Mouse (Mus musculus): ENCODE data around the gene Isca1. TPM values are rescaled to one million over a fixed set of nuclear protein-coding genes. Genes with fewer than 3 reads are reported as not detected.

Gene Isca1
- total RNA-seq (2014; rRNA removed): 90.5 and 94.0 TPM in 2 replicates
- polyA plus RNA-seq (2015; fragmentation: Nextera tagmentation; extraction: Ambion mirVana): 156 and 159 TPM in 2 replicates

- no peaks in the 10 kb centered on the region for H3K9me3 ChIP-seq (ENCODE audit: low read length)
- H3K27ac ChIP-seq (ENCODE audit: low read depth, low read length): peak within 1 kb of the TSS; percentile 97
- ATAC-seq (ENCODE audit: low FRiP score) (peak; percentile 98), DNase-seq (ENCODE audit: low spot score) (peak; percentile 99)
- TF ChIP-seq CTCF (IDR thresholded peaks at IDR 0.05): no peak
- peak within 1 kb of the TSS; percentile 86 for H3K9ac ChIP-seq (replicated peaks; ENCODE audit: low read length, poor library complexity, severe bottlenecking)
- peaks cover 3% of the 10 kb centered on the region; the same call in 1 of the 2 replicates for H3K4me1 ChIP-seq (ENCODE audit: insufficient read depth, low read length)
- under 1% methylated on average over 72 of the region's 91 CpGs for WGBS
- no peaks in the 10 kb centered on the region for H3K27me3 ChIP-seq (ENCODE audit: insufficient read depth, low read length)
- peaks cover 14% of the 10 kb centered on the region; the same call in 1 of the 2 replicates for H3K36me3 ChIP-seq (ENCODE audit: insufficient read depth, low read length)
- H3K4me3 ChIP-seq (ENCODE audit: low read depth, low read length): peak within 1 kb of the TSS; percentile 87
- H3K4me2 ChIP-seq (ENCODE audit: low read depth, low read length, poor library complexity, severe bottlenecking): peak within 1 kb of the TSS; percentile 68
Observed at GRCm38 (mm10) chr13:59769296-59770163, at the start of gene Isca1. TSS of gene Isca1 (minus strand) at chr13:59769810.

GRCm38 (mm10) chr13:59817352-59817751 lies 47.7 kb upstream of the Isca1 start:
- DNase-seq (ENCODE audit: low spot score) (no peak), ATAC-seq (ENCODE audit: low FRiP score) (no peak)
- Histone ChIP-seq H3K36me3 (ENCODE audit: insufficient read depth, low read length) (peaks cover 32% of the 10 kb centered on the region), H3K4me1 (ENCODE audit: insufficient read depth, low read length) (peaks cover 11% of the 10 kb centered on the region), H3K27ac (ENCODE audit: low read depth, low read length) (no peak overlapping the region), H3K4me2 (ENCODE audit: low read depth, low read length, poor library complexity, severe bottlenecking) (no peak overlapping the region), H3K4me3 (ENCODE audit: low read depth, low read length) (no peak overlapping the region), H3K27me3 (ENCODE audit: insufficient read depth, low read length) (no peaks in the 10 kb centered on the region), H3K9ac (replicated peaks; ENCODE audit: low read length, poor library complexity, severe bottlenecking) (no peak overlapping the region), H3K9me3 (ENCODE audit: low read length) (no peaks in the 10 kb centered on the region)
- TF ChIP-seq CTCF (IDR thresholded peaks at IDR 0.05): no peak
- WGBS: 94% methylated on average over 4 of the region's 4 CpGs

- no peak for TF ChIP-seq CTCF (IDR thresholded peaks at IDR 0.05)
- DNase-seq (ENCODE audit: low spot score) (no peak), ATAC-seq (ENCODE audit: low FRiP score) (no peak)
- Histone ChIP-seq H3K9me3 (ENCODE audit: low read length) (no peaks in the 10 kb centered on the region), H3K27me3 (ENCODE audit: insufficient read depth, low read length) (no peaks in the 10 kb centered on the region), H3K4me1 (ENCODE audit: insufficient read depth, low read length) (peaks cover 6% of the 10 kb centered on the region; the same call in 1 of the 2 replicates), H3K36me3 (ENCODE audit: insufficient read depth, low read length) (peaks cover 50% of the 10 kb centered on the region), H3K4me3 (ENCODE audit: low read depth, low read length) (no peak overlapping the region), H3K4me2 (ENCODE audit: low read depth, low read length, poor library complexity, severe bottlenecking) (no peak overlapping the region), H3K9ac (replicated peaks; ENCODE audit: low read length, poor library complexity, severe bottlenecking) (no peak overlapping the region), H3K27ac (ENCODE audit: low read depth, low read length) (no peak overlapping the region)
- 76% methylated on average over 6 of the region's 6 CpGs for WGBS
Observed at GRCm38 (mm10) chr13:59814109-59814591, 44.5 kb upstream of the Isca1 start.

GRCm38 (mm10) chr13:59811581-59811980 lies 42.0 kb upstream of the Isca1 start:
- Histone ChIP-seq H3K4me2 (ENCODE audit: low read depth, low read length, poor library complexity, severe bottlenecking) (no peak overlapping the region), H3K4me3 (ENCODE audit: low read depth, low read length) (no peak overlapping the region), H3K4me1 (ENCODE audit: insufficient read depth, low read length) (no peaks in the 10 kb centered on the region), H3K9me3 (ENCODE audit: low read length) (no peaks in the 10 kb centered on the region), H3K27ac (ENCODE audit: low read depth, low read length) (no peak overlapping the region), H3K27me3 (ENCODE audit: insufficient read depth, low read length) (no peaks in the 10 kb centered on the region), H3K9ac (replicated peaks; ENCODE audit: low read length, poor library complexity, severe bottlenecking) (no peak overlapping the region), H3K36me3 (ENCODE audit: insufficient read depth, low read length) (peaks cover 69% of the 10 kb centered on the region)
- ATAC-seq (ENCODE audit: low FRiP score) (no peak), DNase-seq (ENCODE audit: low spot score) (no peak)
- WGBS: 95% methylated on average over 3 of the region's 3 CpGs
- no peak for TF ChIP-seq CTCF (IDR thresholded peaks at IDR 0.05)

- Histone ChIP-seq H3K36me3 (ENCODE audit: insufficient read depth, low read length) (peaks cover 93% of the 10 kb centered on the region), H3K27me3 (ENCODE audit: insufficient read depth, low read length) (no peaks in the 10 kb centered on the region), H3K4me3 (ENCODE audit: low read depth, low read length) (no peak overlapping the region), H3K4me2 (ENCODE audit: low read depth, low read length, poor library complexity, severe bottlenecking) (no peak overlapping the region), H3K4me1 (ENCODE audit: insufficient read depth, low read length) (no peaks in the 10 kb centered on the region), H3K9me3 (ENCODE audit: low read length) (no peaks in the 10 kb centered on the region), H3K9ac (replicated peaks; ENCODE audit: low read length, poor library complexity, severe bottlenecking) (no peak overlapping the region), H3K27ac (ENCODE audit: low read depth, low read length) (no peak overlapping the region)
- ATAC-seq (ENCODE audit: low FRiP score) (no peak), DNase-seq (ENCODE audit: low spot score) (peak; percentile 13)
- WGBS: 81% methylated on average over 6 of the region's 6 CpGs
- TF ChIP-seq CTCF (IDR thresholded peaks at IDR 0.05): no peak
Observed at GRCm38 (mm10) chr13:59801000-59801399, 31.4 kb upstream of the Isca1 start.

- no peaks in the 10 kb centered on the region for H3K4me1 ChIP-seq (ENCODE audit: insufficient read depth, low read length)
- H3K9me3 ChIP-seq (ENCODE audit: low read length): no peaks in the 10 kb centered on the region
- ATAC-seq (ENCODE audit: low FRiP score): no peak
- no peak overlapping the region for H3K9ac ChIP-seq (replicated peaks; ENCODE audit: low read length, poor library complexity, severe bottlenecking)
- no peaks in the 10 kb centered on the region for H3K27me3 ChIP-seq (ENCODE audit: insufficient read depth, low read length)
- TF ChIP-seq CTCF (IDR thresholded peaks at IDR 0.05): no peak
- no peak overlapping the region for H3K4me2 ChIP-seq (ENCODE audit: low read depth, low read length, poor library complexity, severe bottlenecking)
- peaks cover 92% of the 10 kb centered on the region for H3K36me3 ChIP-seq (ENCODE audit: insufficient read depth, low read length)
- H3K4me3 ChIP-seq (ENCODE audit: low read depth, low read length): no peak overlapping the region
- no peak overlapping the region for H3K27ac ChIP-seq (ENCODE audit: low read depth, low read length)
- WGBS: 95% methylated on average over 2 of the region's 2 CpGs
- DNase-seq (ENCODE audit: low spot score): no peak
Observed at GRCm38 (mm10) chr13:59800077-59800476, 30.5 kb upstream of the Isca1 start.
